Mouse (Mus musculus) cerebellum, adult 18-20 months (tissue): ENCODE data around the gene Nsg2.
"Not testable (repeated sequence)": the region's sequence is repeated elsewhere in the genome, so short reads cannot be mapped to it uniquely, and the experiment has no call there.

ENCODE experiments used
- DNase-seq, 2 experiments: peaks; one replicate each; pipeline ENCODE4 v3.0.0; 2021

Nsg2 gene

DNA sequence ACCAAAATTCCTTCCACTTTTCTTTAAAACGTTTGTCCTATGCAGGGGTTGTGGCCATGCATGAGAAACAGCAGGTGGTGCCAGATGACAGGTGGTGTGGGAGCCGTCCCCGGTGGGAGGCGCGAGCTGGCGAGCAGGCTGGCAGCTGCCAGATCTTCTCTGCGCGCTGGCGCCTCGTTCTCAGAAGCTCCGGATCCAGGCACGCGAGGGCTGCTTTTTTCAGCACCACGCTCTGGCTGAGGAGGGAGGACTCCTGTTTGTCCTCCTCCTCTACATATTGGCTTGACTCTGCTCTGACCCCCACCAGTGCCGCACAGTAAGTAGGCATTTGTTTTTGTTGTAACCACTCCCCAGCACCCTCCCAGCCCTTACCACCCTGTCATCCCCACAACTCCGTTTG is at the start of gene Nsg2:
Gene Nsg2 (plus strand): TSS at position 183 of the 400 bp plus-strand sequence.
- peak; percentile 80 for DNase-seq

DNA sequence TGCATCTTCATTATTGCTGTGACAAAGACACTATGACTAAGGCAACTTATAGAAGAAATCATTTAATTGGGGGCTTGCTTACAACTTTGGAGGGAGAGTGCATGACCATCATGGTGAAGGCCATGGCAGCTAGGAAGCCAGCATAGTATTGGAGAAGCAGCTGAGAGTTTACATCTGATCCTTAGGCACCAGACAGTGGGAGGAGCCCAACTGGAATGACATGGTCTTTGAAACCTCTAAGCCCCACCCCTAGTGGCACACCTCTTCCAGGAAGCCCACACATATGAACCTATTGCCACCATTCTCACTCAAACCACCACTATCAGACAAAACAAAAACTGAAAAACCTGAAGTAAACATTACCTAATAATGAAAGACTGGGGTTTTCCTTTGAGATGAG is 40.2 kb upstream of the Nsg2 start:
- no peak for DNase-seq

- DNase-seq: no peak
These were observed 36.3 kb upstream of the Nsg2 start for GRCm38 (mm10) chr11:31963993-31964392.

DNA sequence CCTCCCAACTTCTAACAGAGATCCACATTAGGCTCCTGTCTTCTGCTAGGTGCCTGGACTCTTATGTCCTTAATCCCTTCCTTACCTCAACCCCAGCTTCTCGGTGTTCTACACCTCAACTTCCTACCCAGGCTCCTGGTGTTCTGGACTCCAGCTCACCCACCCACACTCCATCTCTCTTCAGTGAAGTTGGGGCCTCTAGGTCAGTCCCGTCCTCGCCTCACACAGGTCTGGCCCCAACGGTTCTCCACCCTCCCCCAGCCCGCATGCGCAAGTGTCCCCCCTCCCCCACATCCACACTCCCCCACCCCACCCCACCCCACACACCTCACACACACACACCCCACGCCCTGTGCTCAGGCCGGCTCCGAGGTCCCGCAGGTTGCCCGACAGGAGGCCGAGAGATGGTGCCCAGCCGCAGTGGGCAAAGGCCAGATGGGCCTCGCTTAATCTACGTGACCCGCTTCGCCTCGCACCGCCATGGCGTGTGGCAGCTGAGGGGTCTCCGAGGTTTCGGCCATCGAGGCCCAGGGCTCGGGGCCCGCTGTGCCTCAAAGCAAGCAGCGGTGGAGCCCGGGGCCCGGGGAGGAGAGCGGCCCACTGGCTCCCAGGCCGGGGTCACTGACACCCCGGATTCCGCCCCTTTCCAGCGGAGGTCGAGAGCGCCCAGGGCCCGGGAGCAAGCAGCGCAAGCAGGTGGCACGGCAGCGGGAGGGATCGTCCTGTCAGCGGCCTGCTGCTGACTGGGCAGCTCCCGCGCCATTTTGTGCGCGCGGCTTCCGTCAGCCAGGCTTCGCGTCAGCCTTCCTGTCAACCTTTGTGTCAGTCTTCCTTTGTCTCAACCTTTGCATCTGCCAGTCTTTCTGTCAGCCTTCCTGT is 34.8 kb upstream of the Nsg2 start, which contains the start of gene 4930524B15Rik:
Gene 4930524B15Rik (plus strand): TSS at position 337 of the 879 bp plus-strand sequence.
- DNase-seq: peak; percentile 16 to 33

- DNase-seq: no peak
These were observed 26.1 kb upstream of the Nsg2 start for GRCm38 (mm10) chr11:31974132-31974531.

DNA sequence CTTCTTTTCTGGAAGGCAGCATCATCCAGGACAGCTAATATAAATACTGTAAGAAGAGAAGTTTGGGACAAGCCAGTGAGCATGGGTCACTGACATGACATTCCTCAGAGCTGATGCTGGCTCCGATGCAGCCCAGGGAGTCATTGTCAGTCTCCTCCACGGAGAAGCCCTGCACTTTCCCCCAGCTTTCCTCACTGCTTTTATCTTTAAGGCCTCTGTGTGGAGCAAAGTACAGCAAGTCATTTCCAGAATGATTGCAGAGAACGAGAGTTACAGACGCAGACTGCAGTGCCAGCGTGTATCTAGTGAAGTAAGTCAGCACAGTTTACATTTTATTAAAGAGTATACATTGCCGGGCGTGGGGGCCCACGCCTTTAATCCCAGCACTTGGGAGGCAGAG is 25.4 kb upstream of the Nsg2 start:
- DNase-seq: no peak

GRCm38 (mm10) chr11:31975678-31976077 is 24.6 kb upstream of the Nsg2 start:
- no peak for DNase-seq

DNA sequence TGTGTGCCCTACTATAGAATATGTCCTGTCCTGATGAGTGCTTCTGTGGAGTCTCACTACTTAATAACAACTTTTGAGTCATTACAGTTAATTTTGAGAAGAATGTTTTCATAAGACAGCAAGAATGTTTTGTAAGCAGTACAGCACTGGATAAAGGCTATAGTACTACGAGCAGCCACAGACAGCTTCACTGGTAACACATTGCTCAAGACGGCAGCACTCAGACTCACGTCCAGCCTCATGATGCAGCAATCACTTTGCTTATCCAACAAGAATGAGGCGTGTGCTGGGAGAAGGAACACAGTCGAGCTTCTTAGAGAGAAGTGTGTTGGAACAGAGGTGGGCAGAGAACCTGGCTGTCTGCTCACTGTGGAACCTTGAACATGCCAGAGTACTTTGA is 24.1 kb upstream of the Nsg2 start:
- DNase-seq: no peak

- not testable (repeated sequence) for DNase-seq
These were observed 20.2 kb upstream of the Nsg2 start for GRCm38 (mm10) chr11:31980089-31980488.

GRCm38 (mm10) chr11:31981830-31982229 is 18.4 kb upstream of the Nsg2 start:
- DNase-seq: no peak

GRCm38 (mm10) chr11:31982247-31982943 is 17.9 kb upstream of the Nsg2 start:
- DNase-seq: not testable (repeated sequence)

DNA sequence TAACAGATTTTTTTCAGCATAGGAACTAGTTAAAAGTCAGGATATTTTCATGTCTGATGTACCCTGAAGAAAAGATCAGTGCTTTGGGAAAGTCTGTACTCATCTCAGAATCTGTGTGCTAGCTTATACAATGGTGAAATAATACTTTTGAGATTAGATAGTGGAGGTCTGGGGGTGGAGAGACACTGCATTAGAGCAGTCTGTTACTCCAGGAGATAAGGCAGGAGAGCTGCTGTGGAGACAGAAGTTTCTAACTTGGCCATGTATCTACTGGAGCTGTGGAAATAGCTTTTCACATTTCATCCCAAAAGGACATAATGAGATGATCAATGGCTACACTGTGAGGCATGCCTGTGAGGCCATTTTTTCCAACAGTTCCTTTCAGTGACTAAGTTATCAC is 17.0 kb upstream of the Nsg2 start:
- no peak for DNase-seq

DNA sequence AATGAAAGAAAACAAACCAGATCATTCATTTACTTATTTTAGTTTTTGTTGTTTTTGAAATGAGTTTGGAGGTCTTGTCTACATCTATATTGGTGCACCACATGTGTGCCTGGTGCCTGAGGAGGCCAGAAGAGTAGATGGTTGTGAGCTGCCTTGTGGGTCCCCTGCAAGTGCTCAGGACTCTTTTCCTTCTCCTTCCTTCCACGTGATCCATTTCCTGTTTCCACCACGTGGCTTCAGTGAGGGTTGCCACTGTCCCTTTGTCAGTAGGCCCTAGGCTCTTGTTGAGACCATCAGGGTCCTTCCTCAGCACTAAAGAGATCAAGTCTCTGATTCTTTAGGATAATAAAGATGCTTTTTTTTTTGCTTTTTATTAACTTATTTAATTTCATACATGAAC is 15.5 kb upstream of the Nsg2 start:
- no peak for DNase-seq

GRCm38 (mm10) chr11:31992535-31992934 is 7.7 kb upstream of the Nsg2 start:
- DNase-seq: no peak

DNA sequence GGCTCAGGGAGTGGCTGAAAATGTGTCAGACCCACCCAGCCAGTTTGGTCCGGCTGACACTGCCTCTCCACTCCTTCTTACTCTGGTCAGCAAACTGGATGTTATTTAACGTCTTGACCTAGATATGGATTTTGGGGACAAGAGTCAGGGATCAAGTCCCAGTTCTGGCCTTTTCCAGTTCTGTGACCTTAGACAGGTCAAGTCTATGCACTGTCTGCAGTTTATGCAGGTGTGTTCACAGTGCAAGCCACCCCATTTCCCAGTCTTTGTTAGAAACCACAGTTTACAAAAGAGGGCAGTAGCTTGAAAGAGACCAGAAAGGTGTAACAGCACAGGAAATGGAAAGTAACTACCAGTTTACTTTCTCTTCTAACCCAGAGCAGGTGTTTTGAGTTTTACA is 547 bp upstream of the Nsg2 start:
- DNase-seq: no peak

- peak in 1 of 2 experiments; percentile 27 for DNase-seq
These were observed 1.1 kb downstream of the Nsg2 start for GRCm38 (mm10) chr11:32001181-32001910.

DNA sequence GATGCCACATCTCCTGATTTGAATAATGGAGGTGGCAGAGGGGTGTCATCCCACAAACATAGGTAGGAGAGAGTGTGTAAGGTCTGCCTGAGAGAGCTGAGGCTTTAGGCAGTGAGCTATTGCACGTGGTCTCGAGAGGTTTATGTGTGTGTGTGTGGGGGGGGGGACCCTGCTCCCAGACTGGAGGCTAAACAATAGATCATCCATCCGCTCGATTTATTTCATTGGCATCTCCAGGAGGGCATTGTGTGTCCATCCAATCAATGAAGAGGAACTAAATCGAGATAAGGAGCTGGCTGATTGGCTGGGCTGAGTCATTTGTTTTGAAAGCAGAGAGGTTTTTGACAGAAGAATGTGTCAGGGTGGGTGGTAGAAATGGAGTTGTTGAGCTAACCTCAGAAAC is 2.4 kb downstream of the Nsg2 start:
- DNase-seq: no peak

- DNase-seq: not testable (repeated sequence)
These were observed 7.8 kb downstream of the Nsg2 start for GRCm38 (mm10) chr11:32008049-32008448.

GRCm38 (mm10) chr11:32008852-32009251 is 8.6 kb downstream of the Nsg2 start:
- DNase-seq: no peak

DNA sequence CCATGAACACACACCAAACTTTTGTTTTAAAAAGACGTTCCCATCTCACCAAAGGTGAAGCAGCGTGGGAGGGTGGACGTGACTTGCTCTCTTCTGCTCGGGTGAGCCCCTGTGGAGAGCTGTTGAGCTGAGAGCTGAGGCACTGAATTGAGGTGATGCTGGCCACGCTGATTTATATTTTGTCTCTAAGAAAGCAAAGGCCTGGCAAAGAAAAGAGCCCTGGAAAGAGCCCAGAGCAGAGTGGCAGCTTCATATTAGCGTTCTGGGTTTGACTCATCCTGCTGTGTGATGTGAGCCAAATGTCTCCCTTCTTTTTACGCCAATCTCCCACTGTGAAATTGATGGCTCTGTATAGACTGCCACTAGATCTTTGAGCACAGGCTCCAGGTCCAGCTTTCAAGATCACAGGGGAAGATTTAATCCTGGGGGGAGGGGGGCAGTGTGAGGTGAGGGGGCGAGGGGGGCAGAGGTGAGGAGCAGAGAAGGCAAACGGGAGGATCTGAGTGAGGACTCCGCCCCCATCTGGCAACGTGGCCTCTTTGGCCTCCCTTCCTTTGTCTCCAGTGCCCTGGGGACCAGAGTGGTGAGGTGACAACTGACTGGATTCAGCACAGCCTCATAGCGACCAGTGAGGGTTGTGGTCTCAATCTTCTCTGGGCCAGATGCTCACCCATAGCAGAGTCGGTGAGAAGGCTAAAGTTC is 9.8 kb downstream of the Nsg2 start:
- DNase-seq: peak; percentile 24 to 36

GRCm38 (mm10) chr11:32010663-32010970 is 10.4 kb downstream of the Nsg2 start:
- no peak for DNase-seq

DNA sequence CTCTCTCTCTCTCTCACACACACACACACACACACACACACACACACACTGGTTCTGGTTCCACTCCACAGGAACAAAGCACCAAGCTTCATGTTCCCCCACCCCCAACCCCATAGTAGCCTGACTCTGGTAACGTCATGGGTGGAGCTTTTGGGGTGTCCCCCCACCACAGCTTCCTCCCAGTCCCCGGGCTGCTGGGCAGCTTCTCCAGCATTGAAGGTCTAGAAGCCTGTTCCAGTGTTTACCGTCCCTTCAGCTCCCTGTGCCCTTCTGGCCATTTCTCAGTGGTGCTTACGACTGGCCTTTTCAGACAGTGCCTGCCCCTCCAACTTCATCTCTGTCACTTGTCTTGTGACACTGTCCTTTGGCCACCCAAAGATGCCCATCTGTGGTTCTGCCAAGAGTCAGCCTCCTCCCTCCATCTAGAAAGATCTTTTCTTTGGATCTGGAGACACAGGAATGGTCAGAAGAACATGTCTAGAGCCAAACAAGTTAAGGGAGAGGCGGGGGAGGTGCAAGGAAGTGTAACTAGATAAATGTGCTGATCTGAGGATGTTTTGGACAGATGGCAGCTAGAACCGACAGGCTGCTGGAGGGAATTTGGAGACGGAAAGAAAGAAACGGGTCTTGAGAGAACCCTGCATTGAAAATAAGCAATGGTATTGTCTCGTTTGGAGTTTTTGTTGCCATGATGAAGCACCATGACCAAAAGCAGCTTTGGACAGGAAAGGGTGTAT is 11.8 kb downstream of the Nsg2 start:
- no peak for DNase-seq
